Mouse (Mus musculus) olfactory bulb, adult 2 months (tissue): ENCODE data around the gene Mterf2.
A peak's percentile ranks its signal among the peaks of the same experiment; 100 is the strongest.

Experiments used
- CTCF ChIP-seq: fragments of 200-500 bp; IDR thresholded peaks from 2 replicates; pipeline ENCODE4 v1.5.1; 2012; ENCODE audit warnings: low read depth, mild to moderate bottlenecking, low read length, moderate library complexity; ENCODE audit not compliant: insufficient read depth
- POLR2A ChIP-seq: fragments of 200-500 bp; IDR thresholded peaks from 2 replicates; pipeline ENCODE4 v1.6.1; 2012; ENCODE audit warnings: mild to moderate bottlenecking, low read depth, low read length, moderate library complexity; ENCODE audit not compliant: insufficient read depth

DNA sequence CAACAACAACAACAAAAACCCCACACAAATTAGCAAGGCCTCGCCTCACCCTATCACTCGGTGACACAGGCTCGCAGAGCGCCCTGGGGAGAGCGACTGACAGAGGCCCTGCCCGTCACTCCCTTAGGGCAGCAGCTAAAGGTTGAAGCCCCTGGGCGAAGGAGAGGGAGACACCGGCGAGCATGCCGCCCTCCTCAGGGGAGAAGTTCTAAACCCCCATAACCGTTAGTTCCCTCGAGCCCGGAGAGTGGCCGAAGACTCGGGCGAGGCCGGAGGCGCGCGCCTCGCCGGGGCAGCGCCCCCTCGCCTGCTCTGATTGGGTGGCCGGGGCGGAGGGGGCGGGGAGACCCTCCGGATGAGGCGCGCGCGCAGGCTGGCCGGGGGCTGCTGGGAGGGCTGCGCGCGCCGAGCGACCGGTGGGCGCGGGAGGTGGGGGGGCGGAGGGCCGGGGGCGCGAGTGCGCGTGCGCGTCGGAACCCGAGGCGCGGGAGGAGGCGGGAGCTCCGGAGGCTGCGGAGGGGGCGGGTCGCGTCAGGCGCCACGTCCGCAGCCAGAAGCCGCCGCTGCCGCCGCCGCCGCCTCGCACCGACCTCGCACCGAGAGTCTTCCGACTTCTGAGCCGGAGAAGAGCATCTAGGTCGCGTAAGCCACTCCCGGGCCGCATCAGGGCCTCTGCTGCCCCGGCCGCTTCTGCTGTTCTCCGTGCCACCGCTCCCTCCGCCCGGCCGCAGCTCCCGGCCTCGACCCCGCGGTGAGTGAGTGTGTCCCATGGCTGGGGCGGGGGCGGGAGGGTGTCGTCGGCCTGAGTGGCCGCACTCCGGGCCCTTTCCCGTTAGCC, 25.4 kb downstream of the Mterf2 start, which contains the start of the genes Fhl4 and Tmem263:
- TF ChIP-seq POLR2A (peak; percentile 77), CTCF (no peak)
